Mouse (Mus musculus): ENCODE measurements around the gene Smim24.

- no peak for TF ChIP-seq CTCF (IDR thresholded peaks at IDR 0.05; ENCODE audit: low read depth)
- TF ChIP-seq EP300 (IDR thresholded peaks at IDR 0.05; ENCODE audit: low read depth): no peak
Observed at GRCm38 (mm10) chr10:81400371-81401204, 7.7 kb downstream of the Smim24 start.

Data from heart, postnatal 0 days (tissue).